Mouse (Mus musculus) T-helper 2 cell (primary cell): Measurements from ENCODE around the gene Srrt.

ENCODE experiments used
- in situ Hi-C: fragments of 300-600 bp; cut with MboI, MseI; formaldehyde crosslinking; loops from one replicate; pipeline ENCODE4 v1.15.1; 2025; ENCODE audit warnings: high pct_unique_total_duplicates

Srrt gene

DNA sequence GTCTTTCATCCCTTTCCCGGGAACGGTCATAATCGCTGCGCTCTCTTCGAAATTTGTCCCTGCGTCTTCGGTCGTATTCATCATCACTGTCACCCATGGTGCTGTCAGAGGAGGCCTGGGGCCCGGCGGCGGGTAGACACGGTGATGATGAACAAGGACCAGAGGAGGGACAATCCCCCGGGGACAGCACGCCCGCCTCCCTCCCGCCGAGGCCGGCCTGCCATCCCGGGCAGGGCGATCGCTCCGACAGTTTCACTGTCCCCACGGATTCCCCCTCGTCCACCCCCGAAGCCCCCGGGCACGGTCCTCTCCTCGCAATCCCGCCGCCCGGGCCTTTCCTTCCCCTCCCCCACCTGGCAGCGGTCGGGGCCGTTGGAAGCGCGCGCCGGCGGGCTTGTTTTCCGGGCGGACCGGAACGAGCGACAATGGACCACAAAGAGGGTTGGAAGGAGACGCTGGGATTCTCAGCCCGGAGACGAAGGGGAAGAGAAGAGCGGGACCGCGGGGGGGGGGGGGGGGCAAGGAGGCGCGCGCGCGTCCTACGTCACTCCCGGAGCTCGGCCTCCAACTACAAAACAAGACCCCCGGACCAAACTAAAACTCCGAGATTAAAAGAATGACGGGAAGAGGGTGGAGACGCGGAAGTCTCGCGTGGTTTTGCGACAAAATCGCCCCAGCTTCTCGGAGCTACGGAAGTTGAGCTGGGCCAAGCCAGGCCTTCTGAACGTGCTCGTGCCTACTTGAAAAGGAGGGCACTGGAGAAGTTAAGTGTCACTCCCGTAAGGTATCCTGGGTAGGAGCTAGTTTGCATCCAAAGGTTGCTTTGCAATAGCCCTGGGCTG lies at the start of gene Srrt:
TSS of gene Srrt (minus strand) at position 604 of the 842 bp plus-strand sequence.
- in situ Hi-C loops, result loop anchor here (25.0 kb wide), 1 partner anchor 745 kb away; the partner anchor contains the start of gene Cux1

DNA sequence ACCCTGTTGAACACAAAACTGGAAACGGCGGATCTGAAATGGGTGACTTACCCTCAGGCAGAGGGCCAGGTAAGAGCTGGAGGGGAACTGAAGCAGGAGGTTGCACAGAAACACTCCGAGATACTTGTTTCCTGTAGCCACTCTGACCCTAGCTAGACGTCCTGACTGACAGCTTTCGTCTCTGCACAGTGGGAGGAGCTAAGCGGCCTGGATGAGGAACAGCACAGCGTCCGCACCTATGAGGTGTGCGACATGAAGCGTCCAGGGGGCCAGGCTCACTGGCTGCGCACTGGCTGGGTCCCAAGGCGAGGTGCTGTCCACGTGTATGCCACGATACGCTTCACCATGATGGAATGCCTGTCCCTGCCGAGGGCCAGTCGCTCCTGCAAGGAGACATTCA lies 46.6 kb upstream of the Srrt start:
- in situ Hi-C loops, result loop anchor here (5.0 kb wide), 1 partner anchor 33 kb away; no protein-coding TSS in a partner anchor

DNA sequence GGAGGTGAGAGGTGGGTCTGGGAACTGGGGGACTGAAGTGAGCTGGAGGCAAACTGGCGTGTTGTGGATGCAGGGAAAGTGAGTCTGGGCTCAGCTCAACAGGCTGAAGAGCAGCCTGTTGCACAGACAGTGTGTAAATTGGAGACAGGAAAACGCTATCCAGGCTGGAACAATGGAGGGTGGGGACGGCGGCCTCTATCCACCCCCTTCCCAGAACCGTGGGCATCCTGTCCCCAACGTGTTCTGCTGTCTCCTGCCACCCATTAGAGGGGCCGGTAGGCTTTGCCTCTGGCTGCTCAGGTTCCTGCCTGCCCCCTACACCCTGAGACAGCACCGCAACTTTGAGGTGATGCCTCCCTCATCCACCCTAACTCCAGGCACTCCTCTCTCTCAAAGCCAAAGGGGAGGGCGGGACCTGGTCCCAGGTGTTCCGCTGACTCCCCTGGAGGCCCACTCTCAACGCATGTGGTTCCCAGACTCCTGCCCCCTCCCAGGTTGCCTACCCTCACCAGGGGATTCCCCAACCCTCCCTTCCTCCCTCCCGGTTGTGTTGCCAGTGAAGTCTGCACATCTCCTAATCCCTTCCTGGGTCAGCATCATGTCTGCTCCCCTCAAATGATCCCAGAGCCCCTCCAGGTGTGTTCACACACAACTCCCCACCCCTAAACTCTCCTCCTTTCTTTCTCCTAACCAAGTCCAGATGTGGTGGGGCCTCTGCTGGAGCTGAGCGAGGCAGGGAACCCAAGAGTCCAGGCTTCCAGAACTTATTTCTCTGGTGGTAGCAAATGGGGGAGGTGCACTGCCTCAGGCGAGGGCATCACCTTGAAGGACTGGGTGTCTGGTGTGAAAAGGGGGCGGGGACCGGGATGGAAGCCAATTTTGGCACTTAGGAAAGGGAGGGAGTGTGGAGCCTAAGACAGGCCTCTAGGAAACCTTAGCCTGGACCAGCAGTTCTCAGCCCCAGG lies 44.8 kb upstream of the Srrt start:
- in situ Hi-C loops, result loop anchor here (5.0 kb wide), 1 partner anchor 35 kb away; no protein-coding TSS in a partner anchor

DNA sequence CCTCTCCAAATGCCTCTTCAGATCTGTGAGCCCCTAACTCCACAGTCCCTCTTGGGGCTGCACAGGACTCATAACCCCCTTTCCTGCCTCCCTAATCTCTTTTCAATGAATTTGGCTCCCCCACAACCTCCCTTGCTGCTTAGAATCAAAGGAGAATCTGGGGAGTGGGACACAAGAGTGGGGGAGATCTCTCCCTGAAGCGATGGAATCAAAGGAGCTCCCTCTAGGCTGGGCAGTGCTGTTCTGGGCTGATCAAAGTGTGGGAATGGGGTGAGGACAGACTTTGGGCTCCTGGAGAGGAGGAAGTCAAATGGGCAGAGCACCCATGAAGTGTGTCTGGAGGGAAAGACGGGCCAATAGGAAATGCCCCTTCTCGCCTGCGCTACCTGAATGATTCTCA lies 43.9 kb upstream of the Srrt start:
- in situ Hi-C loops, result loop anchor here (5.0 kb wide), 1 partner anchor 36 kb away; no protein-coding TSS in a partner anchor

DNA sequence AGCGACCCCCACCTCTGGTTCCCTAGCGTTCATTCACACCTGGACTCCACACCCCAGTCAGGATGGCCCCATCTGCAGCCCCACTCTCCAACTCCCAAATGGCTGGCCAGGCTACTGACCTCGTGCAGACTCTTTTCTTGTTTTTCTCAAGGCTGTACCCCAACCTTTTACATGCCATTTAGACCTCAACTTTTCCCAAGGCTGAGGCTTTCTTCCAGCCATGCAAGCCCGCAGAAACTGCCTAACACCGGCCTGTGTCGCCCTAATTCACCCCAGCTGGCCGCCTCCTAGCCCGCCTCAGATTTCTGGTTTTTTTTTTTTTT lies 43.5 kb upstream of the Srrt start:
- in situ Hi-C loops, result loop anchor here (5.0 kb wide), 1 partner anchor 36 kb away; no protein-coding TSS in a partner anchor

DNA sequence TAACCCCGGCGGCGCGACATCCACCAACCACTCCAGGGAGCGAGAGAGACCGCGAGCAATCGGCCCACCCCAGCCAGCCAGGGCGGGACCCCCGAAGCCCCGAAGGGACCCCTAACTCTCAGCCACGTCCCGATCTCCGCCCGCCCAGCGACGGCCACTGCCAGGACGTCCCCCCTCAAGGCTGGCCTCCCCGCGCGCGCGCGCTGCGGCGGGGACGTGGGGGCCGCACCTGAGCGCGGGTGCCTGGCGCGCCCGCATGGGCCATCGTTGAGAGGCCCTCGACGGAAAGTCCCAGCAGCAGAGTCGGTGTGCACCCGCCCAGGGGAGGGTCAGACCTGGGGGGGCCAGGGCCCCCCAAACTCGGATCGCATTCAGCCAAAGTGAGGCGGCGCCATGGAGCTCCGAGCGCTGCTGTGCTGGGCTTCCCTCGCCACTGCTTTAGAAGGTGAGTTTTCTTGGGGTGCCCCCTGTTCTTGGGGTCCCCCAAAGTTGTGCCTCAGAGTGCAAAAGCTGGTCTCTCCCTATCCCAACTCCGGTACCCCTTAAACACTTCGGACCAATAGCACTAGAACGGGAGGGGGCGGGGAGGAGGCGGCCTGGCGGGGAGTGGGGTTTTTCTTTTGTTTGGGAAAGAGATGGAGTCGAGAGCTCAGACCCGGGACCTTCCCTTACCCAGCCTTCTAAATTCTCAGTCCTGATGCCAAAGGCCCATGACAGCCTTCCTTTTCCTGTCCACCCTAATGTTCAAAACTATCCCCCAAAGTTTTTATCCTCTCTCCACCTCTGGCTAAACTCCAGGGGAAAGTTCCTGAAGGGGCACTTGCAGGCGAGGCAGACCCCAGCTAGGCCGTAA lies 43.0 kb upstream of the Srrt start:
- in situ Hi-C loops, result loop anchor here (5.0 kb wide), 1 partner anchor 37 kb away; no protein-coding TSS in a partner anchor

DNA sequence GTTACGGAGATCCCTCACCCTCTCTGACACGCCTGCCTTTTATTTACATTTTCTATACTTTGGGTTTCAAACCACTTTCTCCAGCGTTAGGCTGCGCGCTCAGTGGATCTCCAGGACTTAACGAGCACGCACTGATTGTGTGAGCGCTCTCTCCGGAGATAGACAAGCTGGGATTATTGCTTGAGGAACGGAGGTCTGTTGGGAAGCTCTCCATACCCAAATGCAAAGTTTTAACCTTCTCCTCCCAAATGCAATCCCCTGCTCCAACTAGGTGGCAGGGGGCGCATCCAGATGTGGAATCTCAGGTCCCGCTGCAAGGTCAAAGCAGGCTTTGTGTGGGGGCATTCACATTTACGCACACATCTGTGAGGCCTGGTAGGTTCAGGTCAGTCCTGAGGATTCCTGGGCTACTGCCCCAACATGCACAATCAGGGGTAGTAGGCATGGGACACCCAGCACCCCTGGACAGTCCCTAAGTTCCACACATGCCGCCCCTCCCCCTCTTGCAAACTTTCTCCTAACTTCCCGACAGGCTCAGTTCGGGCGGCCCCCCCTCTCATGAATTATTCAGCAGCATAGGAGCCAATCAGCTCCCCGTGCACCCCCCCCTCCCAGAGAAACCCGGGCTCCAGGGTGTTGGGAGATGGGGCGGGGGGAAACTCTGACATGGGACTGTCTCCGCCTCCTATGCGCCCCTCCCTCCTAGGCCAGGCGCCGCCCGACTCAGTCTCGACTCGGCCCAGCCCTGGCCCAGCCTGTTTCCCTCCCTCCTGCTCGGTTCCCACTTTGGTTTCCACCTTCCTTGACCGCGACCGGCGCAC lies 42.1 kb upstream of the Srrt start, which contains the start of gene Ephb4:
TSS of gene Ephb4 (plus strand) at position 726 of the 821 bp plus-strand sequence.
- in situ Hi-C loops, result loop anchor here (5.0 to 10.0 kb wide), 2 partner anchors 38 to 415 kb away; no protein-coding TSS in a partner anchor

DNA sequence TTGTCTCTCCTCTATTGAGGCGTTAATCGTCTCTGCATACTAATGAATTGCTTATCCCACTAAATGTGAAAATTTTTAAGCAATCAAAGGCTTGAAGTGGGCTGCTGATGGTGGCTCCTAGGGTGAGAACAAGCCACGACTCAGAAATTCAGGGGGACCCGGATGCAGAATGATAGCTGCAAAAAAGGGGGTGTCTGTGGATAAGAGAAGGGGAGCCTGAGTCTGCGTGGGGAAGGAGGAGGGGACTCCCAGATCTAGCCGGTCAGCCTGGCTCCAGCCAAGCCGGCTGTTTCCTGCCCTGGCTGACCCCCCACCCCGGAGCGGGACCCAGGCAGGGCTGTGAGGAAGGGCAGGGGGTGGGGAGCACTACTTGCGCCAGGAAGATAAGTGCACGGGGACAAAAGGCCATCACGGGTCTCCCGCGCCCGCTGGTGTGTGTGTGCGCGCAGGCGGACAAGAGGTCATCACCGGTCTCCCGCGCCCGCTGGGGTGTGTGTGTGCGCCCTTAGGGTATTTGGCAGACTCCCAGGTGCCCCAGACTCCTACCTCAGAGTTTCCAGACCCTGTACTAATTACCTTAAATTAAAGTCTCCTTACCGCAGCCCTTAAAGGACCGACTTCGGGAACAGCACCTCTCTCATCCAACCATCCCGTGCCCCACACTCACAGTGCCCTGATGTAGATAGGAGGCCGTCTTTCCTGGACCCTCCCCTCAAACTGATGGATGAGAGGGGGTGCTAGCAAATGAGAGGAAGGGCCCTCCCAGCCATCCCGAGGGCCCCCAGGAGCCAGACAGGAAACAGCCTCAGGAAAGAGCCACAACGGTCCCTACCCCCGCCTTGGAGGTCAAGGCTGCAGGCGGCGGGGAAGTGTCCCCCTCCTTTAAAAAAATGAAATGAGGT lies 41.3 kb upstream of the Srrt start:
- in situ Hi-C loops, result loop anchor here (10.0 kb wide), 1 partner anchor 416 kb away; no protein-coding TSS in a partner anchor

DNA sequence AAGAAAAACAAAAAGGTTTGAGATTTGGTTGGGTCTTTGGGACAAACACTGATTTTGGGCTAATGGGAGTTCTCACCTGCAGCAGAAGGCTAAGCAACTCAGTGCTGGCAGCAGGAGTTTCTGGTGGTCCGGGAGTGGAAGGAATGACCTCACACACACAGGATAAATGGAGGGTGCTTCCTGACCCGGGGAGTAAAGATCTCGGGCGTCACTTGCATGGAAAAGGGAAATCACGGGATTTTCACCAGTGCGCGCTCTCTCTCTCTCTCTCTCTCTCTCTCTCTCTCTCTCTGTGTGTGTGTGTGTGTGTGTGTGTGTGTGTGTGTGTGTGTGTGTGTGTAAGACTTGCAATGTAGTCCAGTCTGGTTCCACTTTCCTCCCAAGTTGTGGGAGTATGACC lies 40.4 kb upstream of the Srrt start:
- in situ Hi-C loops, result loop anchor here (10.0 kb wide), 1 partner anchor 417 kb away; no protein-coding TSS in a partner anchor

DNA sequence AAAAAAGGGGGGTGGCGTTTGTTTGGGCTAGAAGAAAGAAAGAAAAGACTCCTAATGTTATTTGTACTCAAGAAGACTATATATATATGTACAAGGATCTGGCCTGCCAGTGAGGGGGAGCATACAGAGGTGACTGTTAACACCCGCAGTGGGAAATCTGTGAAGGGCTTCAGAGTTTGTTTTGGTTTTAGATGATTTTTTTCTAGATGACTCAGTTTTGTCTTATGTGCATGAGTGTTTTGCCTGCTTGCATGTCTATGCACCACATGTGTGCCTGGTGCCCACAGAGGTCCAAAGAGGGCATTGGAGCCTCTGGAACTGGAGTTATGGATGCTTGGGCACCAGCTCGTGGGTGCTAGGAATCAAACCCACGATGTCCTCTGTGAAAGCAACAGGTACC lies 39.5 kb upstream of the Srrt start:
- in situ Hi-C loops, result loop anchor here (10.0 kb wide), 1 partner anchor 418 kb away; no protein-coding TSS in a partner anchor

DNA sequence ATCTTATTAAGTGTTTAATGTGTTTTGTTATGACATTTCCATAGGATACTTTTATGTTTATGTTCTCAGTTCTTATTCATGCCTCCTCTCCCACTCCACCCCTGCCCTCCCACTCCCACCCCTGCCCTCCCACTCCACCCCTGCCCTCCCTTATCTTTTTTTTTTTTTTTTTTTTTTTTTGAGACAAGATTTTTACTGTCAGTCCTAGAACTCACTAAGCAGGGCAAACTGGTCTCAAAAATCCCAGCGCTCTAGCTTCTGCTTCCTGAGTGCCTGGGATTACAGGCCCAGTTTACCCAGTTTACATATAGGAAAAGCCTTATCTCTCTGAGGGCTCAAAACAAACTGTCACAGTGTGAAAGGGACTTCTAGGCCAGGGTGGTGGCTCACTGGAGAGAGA lies 38.9 kb upstream of the Srrt start:
- in situ Hi-C loops, result loop anchor here (10.0 kb wide), 1 partner anchor 418 kb away; no protein-coding TSS in a partner anchor

DNA sequence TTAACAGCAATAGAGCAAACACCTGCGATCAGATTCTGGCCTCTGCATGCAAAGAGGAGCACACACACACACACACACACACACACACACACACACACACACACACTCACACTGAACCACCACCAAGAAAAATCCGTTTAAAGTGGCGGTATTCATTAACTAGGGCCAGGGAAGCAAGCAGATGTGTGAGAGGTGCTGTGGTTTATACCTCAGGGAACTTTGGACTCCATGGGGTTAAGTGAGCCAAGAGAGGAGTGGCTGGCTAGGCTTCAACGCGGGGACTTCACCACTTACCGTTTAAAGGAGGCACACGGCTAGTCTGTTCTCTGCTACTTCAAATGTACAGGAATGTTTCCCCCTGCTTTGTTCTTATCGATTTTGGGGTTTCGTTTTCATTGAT lies 38.3 kb upstream of the Srrt start:
- in situ Hi-C loops, result loop anchor here (10.0 kb wide), 1 partner anchor 419 kb away; no protein-coding TSS in a partner anchor

DNA sequence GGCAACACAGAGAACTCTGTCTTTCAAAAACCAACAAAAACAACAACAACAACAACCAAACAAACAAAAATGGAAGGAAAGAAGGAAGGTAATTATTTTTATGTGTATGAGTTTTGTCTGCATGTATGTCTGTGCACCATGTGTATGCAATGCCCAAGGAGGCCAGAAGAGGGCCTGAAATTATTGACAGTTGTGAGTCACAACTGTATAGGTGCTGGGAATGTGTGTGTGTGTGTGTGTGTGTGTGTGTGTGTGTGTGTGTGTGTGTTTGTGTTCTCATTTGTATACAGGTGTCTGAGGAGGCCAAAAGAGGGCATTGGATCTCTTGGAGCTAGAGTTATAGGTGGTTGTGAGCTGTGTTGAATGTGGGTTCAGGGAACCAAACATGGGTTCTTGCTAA lies 36.4 kb upstream of the Srrt start:
- in situ Hi-C loops, result loop anchor here (10.0 kb wide), 1 partner anchor 421 kb away; no protein-coding TSS in a partner anchor

DNA sequence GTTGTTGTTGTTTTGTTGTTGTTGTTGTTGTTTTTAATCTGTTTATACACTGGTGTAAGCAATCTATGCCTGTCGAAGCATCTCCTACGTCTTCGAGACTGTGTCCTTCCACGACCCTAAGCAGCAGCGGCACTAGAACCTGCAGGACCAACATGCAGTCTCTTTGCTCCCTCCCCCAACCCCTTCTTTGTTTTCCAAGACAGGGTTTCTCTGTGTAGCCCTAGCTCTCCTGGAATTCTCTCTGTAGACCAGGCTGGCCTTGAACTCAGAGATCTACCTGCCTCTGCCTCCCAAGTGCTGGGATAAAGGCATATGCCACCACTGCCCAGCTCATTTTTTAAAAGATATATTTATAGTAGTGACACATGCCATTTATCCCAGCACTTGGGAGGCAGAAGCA lies 35.9 kb upstream of the Srrt start:
- in situ Hi-C loops, result loop anchor here (10.0 kb wide), 1 partner anchor 421 kb away; no protein-coding TSS in a partner anchor

DNA sequence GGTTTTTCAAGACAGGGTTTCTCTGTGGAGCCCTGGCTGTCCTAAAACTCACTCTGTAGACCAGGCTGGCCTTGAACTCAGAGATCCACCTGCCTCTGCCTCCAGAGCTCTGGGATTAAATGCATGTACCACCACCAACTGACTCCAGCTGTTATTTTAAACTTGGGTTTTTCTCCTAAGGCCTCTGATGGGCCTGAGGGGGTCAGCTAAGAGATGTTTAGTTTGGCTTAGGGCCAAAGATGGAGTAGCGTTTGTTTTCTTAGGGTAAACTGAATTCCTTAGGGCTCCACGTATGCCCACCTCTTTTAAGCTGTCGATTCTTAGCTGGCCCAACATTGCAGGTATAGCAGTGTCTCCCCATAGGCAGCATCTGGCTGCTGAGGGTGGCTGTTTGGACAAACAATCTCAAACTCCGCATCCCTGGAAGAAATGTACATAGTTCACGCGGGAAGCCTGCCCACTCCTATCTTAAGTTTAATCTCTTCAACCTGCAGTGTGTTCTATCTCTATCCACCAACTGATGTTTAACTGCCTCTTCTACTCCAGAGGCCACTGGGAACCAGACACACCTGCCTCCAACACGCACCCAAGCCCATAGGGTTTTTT lies 35.0 kb upstream of the Srrt start:
- in situ Hi-C loops, result loop anchor here (10.0 kb wide), 1 partner anchor 422 kb away; no protein-coding TSS in a partner anchor

DNA sequence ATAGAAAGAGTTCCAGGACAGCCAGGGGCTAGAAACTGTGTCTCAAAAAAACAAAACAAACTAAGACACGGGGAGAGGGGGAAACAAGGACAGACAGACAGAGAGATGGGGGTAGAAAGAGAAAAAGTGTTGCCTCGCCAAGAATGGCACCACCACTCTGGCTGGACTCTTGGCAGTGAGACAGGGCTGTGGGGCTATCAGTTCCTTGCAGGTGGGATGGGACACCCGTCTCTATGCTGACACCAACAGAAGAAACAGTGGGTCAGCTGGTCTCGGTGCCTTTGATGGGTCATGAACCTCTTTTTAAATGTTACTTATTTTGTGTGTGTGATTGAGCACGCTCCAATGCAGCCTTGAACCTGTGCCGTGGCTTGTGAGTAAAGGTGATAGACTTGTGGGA lies 32.7 kb upstream of the Srrt start:
- in situ Hi-C loops, result loop anchor here (10.0 kb wide), 1 partner anchor 425 kb away; no protein-coding TSS in a partner anchor

DNA sequence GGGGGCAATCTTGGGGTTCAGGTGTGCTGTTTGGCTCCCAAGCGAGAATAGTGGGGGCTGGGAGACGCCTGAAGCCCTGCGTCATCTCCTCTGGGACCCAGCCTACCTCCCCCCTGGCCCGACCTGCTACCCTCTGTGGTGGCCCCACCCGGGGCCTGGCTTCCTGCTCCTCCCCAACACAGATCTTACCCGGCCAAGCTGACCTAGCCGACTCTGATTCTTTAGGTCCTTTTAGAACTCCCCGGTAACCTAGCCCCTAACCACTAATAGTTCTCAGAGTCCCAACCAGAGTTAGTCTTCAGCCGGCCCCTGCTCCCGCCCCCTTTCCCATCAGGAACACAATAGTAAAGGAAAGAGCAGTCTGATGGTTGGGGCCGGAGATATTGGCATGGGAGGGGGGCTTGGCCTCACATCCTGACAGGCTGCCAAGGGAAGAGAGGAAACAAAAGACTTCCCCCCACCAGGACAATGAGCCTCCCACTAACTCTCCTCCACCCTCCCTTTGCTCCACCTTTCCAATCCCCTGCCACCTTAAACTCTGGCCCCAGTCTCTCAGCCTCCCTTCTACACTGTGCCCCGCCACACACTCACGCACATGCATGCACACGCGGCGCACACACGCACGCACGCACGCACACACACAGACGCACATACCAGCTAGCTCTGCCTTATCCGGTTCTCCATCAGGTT lies 32.0 kb upstream of the Srrt start:
- in situ Hi-C loops, result no loop called here
